Mouse (Mus musculus) testis, adult 2 months (tissue): Measurements from ENCODE around the gene Psme2.

Source experiments
- CTCF ChIP-seq: fragments of 200-500 bp; IDR thresholded peaks from 2 replicates; pipeline ENCODE4 v1.5.1; 2012; ENCODE audit warnings: low read depth, mild to moderate bottlenecking, inconsistent platforms, low read length, moderate library complexity; ENCODE audit not compliant: control insufficient read depth, insufficient read depth, insufficient replicate concordance
- POLR2A ChIP-seq: fragments of 200-500 bp; IDR thresholded peaks from 2 replicates; pipeline ENCODE4 v1.6.1; 2012; ENCODE audit warnings: low read depth, mild to moderate bottlenecking, inconsistent platforms, low read length, moderate library complexity; ENCODE audit not compliant: control insufficient read depth

DNA sequence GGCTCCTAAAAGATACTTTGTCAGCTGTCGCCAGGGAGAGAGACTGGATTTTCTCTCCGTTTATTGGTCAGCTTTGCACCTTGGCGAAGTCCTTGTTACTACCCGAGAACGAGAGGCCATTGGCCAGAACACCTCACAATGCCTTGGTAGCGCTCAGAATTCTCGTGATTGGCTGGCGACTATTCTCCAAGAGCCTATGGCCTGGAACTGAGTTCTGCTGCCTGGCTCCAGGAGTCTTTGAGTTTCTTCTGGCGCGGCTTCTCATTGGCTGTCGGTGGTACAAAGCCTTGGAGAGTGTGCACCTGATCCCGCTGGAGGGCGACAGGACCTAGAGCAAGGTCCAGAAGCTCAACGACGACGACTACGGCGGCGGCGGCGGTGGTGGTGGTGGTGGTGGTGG is 26.9 kb upstream of the Psme2 start, which contains the start of gene Rec8:
- TF ChIP-seq POLR2A (peak; percentile 43; the same call in 1 of the 2 replicates), CTCF (no peak)
